7 mouse cellular contexts compared by ENCODE assay signal in genomic region chr19:24284187-24284586, GRCm38 (mm10). TPM values are rescaled to one million over a fixed set of nuclear protein-coding genes. Genes with fewer than 3 reads are reported as not detected.
DNase-seq lines count a peak whose midpoint lies in the region; TF ChIP-seq lines count a peak whose summit lies in the region.

No protein-coding gene starts in this region.

- no peaks in the 10 kb centered on the region for H3K36me3 ChIP-seq in ES-Bruce4 (ENCODE audit: control insufficient read depth, insufficient read depth, low read length, poor library complexity, severe bottlenecking)
- no peaks in the 10 kb centered on the region for H3K36me3 ChIP-seq in embryonic facial prominence, embryonic 10.5 days (replicated peaks)
- no peaks in the 10 kb centered on the region for H3K36me3 ChIP-seq in splenic B cell, adult 2 months (ENCODE audit: control insufficient read depth, insufficient read depth, low read length, poor library complexity, severe bottlenecking)

- H3K4me1 ChIP-seq in ES-Bruce4 (ENCODE audit: control insufficient read depth, insufficient read depth, low read length), result peaks cover under 1% of the 10 kb centered on the region
- peaks cover 9% of the 10 kb centered on the region for H3K4me1 ChIP-seq in embryonic facial prominence, embryonic 10.5 days
- H3K4me1 ChIP-seq in lung, adult 2 months (ENCODE audit: control insufficient read depth, insufficient read depth, low read length), result 0 out of 2 replicates have a peak, but pooled peaks cover 2% of the 10 kb centered on the region

- no peak for TF ChIP-seq POLR2A in ES-Bruce4 (IDR thresholded peaks at IDR 0.05; ENCODE audit: insufficient read depth, low read length)
- TF ChIP-seq POLR2A in lung, adult 2 months (IDR thresholded peaks at IDR 0.05; ENCODE audit: borderline replicate concordance, extremely low read depth, low read depth, low read length), result no peak

- no peaks in the 10 kb centered on the region for H3K27me3 ChIP-seq in ES-Bruce4 (ENCODE audit: control insufficient read depth, insufficient read depth, low read length, poor library complexity, severe bottlenecking)
- no peaks in the 10 kb centered on the region for H3K27me3 ChIP-seq in embryonic facial prominence, embryonic 10.5 days (replicated peaks; ENCODE audit: low read depth, poor library complexity, severe bottlenecking)
- no peaks in the 10 kb centered on the region for H3K27me3 ChIP-seq in splenic B cell, adult 2 months (ENCODE audit: control insufficient read depth, insufficient read depth, low read length, poor library complexity, severe bottlenecking)

- WGBS in embryonic facial prominence, embryonic 10.5 days, result 52% methylated on average over 4 of the region's 4 CpGs
- WGBS in lung, adult 2 months, result 48% methylated on average over 4 of the region's 4 CpGs

- TF ChIP-seq EP300 in ES-Bruce4 (IDR thresholded peaks at IDR 0.05; ENCODE audit: insufficient read depth, low read depth, low read length), result no peak

- no peak overlapping the region for H3K27ac ChIP-seq in layer of hippocampus, adult 2 months
- H3K27ac ChIP-seq in ES-Bruce4 (ENCODE audit: insufficient read depth, low read length), result no peak overlapping the region
- no peak overlapping the region for H3K27ac ChIP-seq in embryonic facial prominence, embryonic 10.5 days (replicated peaks)

- no peak overlapping the region for H3K9ac ChIP-seq in ES-Bruce4 (ENCODE audit: low read depth, poor library complexity, severe bottlenecking)

- peak in 1 of 2 experiments; percentile 71 for DNase-seq in layer of hippocampus, adult 2 months (ENCODE audit: low spot score in 2 of 2)
- no peak for DNase-seq in layer of hippocampus, adult 9-11 months
- DNase-seq in ZHBTc4 (ENCODE audit: low read depth, low spot score), result peak; percentile 81
- peak; percentile 60 for DNase-seq in embryonic facial prominence, embryonic 10.5 days (ENCODE audit: low spot score)
- peak; percentile 55 for DNase-seq in lung, adult 2 months
- DNase-seq in splenic B cell, adult 2 months (ENCODE audit: low read depth, low spot score), result peak; percentile 82

- H3K9me3 ChIP-seq in ES-Bruce4 (replicated peaks; ENCODE audit: control insufficient read depth, insufficient read depth, low read length, poor library complexity, severe bottlenecking), result no peaks in the 10 kb centered on the region; the same call in 1 of the 2 replicates
- H3K9me3 ChIP-seq in embryonic facial prominence, embryonic 10.5 days, result no peaks in the 10 kb centered on the region

- TF ChIP-seq CTCF in layer of hippocampus, adult 2 months (conservative IDR thresholded peaks at IDR 0.05), result peak; percentile 96
- TF ChIP-seq CTCF in ES-Bruce4 (IDR thresholded peaks at IDR 0.05; ENCODE audit: low read depth, low read length), result peak; percentile 72
- TF ChIP-seq CTCF in lung, adult 2 months (IDR thresholded peaks at IDR 0.05; ENCODE audit: insufficient read depth, low read length), result peak; percentile 81

- no peak overlapping the region for H3K4me3 ChIP-seq in layer of hippocampus, adult 2 months
- no peak overlapping the region for H3K4me3 ChIP-seq in ES-Bruce4 (ENCODE audit: low read depth, low read length)
- H3K4me3 ChIP-seq in embryonic facial prominence, embryonic 10.5 days, result no peak overlapping the region
- H3K4me3 ChIP-seq in lung, adult 2 months (replicated peaks; ENCODE audit: extremely low read depth, low read depth, low read length), result no peak overlapping the region

RNA-seq across cellular contexts. Expression of gene Fxn, which starts 3.8 kb away (rescaled TPM):
- total RNA-seq in layer of hippocampus, adult 2 months (2021), result 1 to 10 TPM; 7.4 to 8.8 TPM
- polyA plus RNA-seq in ES-Bruce4 (2011; ENCODE audit: insufficient read depth, insufficient read length, low read depth, missing spikeins), result 9.0 and 11.2 TPM in 2 replicates
- 62.6 and 65.0 TPM in 2 replicates for polyA plus RNA-seq in embryonic facial prominence, embryonic 10.5 days (2016; fragmentation: Nextera tagmentation; extraction: Ambion mirVana)
- 4.9 and 7.0 TPM in 2 replicates for polyA plus RNA-seq in lung, adult 2 months (2012; rRNA removed)

RNA-seq across cellular contexts. Expression of gene Tjp2, which starts 59.4 kb away (rescaled TPM):
- total RNA-seq in layer of hippocampus, adult 2 months (2021), result 10 to 100 TPM; 17.6 to 20.3 TPM
- polyA plus RNA-seq in ES-Bruce4 (2011; ENCODE audit: insufficient read depth, insufficient read length, low read depth, missing spikeins), result 114 and 115 TPM in 2 replicates
- 35.1 TPM in 2 replicates for polyA plus RNA-seq in embryonic facial prominence, embryonic 10.5 days (2016; fragmentation: Nextera tagmentation; extraction: Ambion mirVana)
- 62.3 and 68.6 TPM in 2 replicates for polyA plus RNA-seq in lung, adult 2 months (2012; rRNA removed)
